Mouse (Mus musculus): ENCODE results near the gene 4930558K02Rik.

4930558K02Rik gene

GRCm38 (mm10) chr1:161907111-161907510, 72.3 kb downstream of the 4930558K02Rik start:
- in situ Hi-C loops (cut with MboI, MseI) = no loop called here

DNA sequence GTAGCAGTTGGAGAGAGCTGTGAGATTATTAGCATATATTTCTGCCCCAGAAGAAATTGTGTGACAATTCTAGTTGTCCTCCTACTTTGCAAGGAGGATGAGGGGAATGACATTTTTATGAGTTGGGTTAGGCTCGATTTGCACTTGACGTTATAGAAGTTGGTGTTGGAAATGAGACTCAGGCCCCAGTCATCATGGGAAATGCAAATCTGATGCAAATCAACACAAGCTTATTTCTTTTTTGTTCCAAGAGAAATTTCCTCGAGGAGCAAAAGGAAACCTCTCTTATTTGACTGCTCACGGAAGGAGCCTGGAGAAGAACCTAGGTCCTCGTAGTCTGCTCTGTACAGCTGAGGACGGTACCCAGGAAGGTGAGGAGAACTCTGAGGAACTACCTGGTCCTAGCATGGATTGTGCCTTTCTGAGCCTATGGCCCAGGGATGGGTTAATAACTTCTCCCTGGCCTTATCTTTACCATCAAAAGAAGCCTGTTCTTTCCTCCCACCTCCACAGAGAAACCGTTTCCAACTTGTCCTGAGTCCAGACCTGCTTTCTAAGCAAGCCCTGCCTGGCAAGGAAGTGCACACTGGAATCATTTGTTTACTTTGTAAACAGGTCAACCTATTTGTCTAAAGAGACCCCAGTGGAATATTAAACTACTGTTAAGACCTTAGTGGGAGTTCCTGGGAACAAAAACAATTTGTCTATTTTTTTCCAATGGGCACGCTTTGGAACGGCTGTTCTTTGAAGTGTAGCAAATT, 76.6 kb downstream of the 4930558K02Rik start:
- in situ Hi-C loops (cut with MboI, MseI) = no loop called here

- in situ Hi-C loops (cut with MboI, MseI) = no loop called here
Measured at GRCm38 (mm10) chr1:161900129-161900528, 79.3 kb downstream of the 4930558K02Rik start.

- in situ Hi-C loops (cut with MboI, MseI) = no loop called here
Measured at GRCm38 (mm10) chr1:161897235-161897634, 82.2 kb downstream of the 4930558K02Rik start.

DNA sequence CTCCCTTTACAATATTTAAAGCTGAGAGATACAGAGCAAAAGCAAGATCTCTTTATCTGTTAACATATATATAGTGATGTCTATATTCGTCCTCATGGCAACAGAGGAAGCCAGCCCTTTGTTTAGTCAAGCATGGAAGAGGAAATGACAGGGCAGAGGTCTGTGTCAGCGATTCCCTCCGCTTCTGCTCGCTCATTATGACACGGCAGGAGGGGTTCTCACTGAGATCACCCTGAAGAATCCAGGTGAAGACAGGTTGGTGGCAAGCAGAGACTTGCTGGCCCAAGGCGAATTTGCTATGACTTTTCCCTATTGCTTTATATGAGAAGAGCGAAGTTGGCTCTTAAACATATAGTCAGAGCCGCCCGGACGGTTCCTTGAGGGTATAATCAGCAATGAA, 83.3 kb downstream of the 4930558K02Rik start:
- in situ Hi-C loops (cut with MboI, MseI) = no loop called here

GRCm38 (mm10) chr1:161895014-161895413, 84.4 kb downstream of the 4930558K02Rik start:
- in situ Hi-C loops (cut with MboI, MseI) = no loop called here

DNA sequence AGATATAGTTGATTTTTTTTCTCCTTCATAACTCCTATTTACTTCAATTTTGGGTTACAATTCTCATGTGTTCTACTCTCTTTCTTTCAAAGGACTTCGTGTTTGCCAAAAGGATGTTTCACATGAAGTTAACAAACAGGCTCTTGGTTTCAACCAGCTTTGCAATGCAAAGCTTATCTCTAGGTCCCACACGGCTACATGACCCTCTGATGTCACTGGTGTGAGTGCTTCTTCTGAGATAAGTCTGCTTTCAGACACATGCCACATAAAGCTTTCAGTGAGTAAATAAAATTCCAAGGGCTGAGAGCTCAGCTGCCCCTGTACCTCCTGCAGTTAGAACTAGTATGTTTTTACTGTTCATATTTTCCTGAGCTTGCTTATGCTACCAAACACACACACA, 84.9 kb downstream of the 4930558K02Rik start:
- in situ Hi-C loops (cut with MboI, MseI) = no loop called here

DNA sequence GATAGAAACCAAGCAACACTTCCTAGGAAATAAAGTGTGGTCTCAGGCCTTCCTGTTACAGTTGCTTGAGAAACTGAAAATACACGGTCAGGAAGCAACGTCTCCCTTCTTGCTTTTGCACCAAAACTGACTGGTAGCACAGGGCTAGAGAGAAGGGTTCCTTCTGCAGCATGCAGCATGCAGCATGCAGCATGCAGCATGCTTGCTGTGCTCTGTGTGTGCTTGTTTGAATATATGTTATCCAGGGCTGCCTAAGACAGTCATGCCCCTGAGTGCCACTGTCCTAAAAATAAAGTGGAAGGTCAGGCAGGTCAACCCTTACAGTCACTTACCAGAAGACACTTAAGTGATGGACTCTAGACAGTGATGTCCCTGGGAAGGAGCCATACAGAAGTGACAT, 85.3 kb downstream of the 4930558K02Rik start:
- in situ Hi-C loops (cut with MboI, MseI) = no loop called here
